8 mouse cellular contexts compared by ENCODE assay signal in genomic region chr15:5116270-5117030, GRCm38 (mm10). TPM values are rescaled to one million over a fixed set of nuclear protein-coding genes. Genes with fewer than 3 reads are reported as not detected.
DNase-seq lines count a peak whose midpoint lies in the region; ATAC-seq lines count a peak whose summit lies in the region.

Rpl37 (plus strand) TSS chr15:5116645.

- intact Hi-C loops in left cerebral cortex, postnatal 14 days (cut with DNase I) = no loop called here

- WGBS in intestine, embryonic 14.5 days = under 1% methylated on average over 54 of the region's 55 CpGs

- H3K4me3 ChIP-seq in intestine, embryonic 14.5 days (ENCODE audit: low read depth, low read length) = peak within 1 kb of the TSS; percentile 95

- peak within 1 kb of the TSS; percentile 92 for H3K9ac ChIP-seq in intestine, embryonic 14.5 days (ENCODE audit: low read length)

- H3K4me1 ChIP-seq in intestine, embryonic 14.5 days (replicated peaks; ENCODE audit: control insufficient read depth, insufficient read depth, low read length) = peaks cover 16% of the 10 kb centered on the region

- peak within 1 kb of the TSS; percentile 89 for H3K27ac ChIP-seq in intestine, embryonic 14.5 days (ENCODE audit: low read depth)

- H3K4me2 ChIP-seq in intestine, embryonic 14.5 days (ENCODE audit: low read length) = peak within 1 kb of the TSS; percentile 89

- ATAC-seq in intestine, embryonic 14.5 days (replicated peaks; ENCODE audit: low FRiP score, low TSS enrichment, low read depth) = peak; percentile 98

- H3K36me3 ChIP-seq in intestine, embryonic 14.5 days (ENCODE audit: control insufficient read depth, insufficient read depth, low read length) = peaks cover 41% of the 10 kb centered on the region

- peak; percentile 99 for DNase-seq in adrenal gland, adult 18-20 months (ENCODE audit: low spot score in 2 of 2)
- peak; percentile 99 for DNase-seq in embryo, embryonic 11 days
- DNase-seq in gastrocnemius, postnatal 25 days = peak; percentile 100
- DNase-seq in intestine, embryonic 14.5 days (ENCODE audit: low spot score) = peak; percentile 98
- DNase-seq in left cerebral cortex, postnatal 14 days (ENCODE audit: low spot score in 2 of 2) = peak; percentile 99
- DNase-seq in mesoderm, embryonic 11.5 days (ENCODE audit: low read depth, low spot score) = peak; percentile 98
- DNase-seq in right cerebral cortex, postnatal 36 days (ENCODE audit: low spot score in 2 of 2) = peak; percentile 98 to 99
- peak; percentile 99 for DNase-seq in yolk sac, embryonic 10.5 days (ENCODE audit: low spot score)

- H3K9me3 ChIP-seq in intestine, embryonic 14.5 days (ENCODE audit: control insufficient read depth, low read length) = no peaks in the 10 kb centered on the region

- H3K27me3 ChIP-seq in intestine, embryonic 14.5 days (replicated peaks; ENCODE audit: control insufficient read depth, insufficient read depth, low read length) = no peaks in the 10 kb centered on the region

RNA-seq across cellular contexts. Expression of gene Rpl37, which starts in this region (rescaled TPM):
- 100 to 1,000 TPM; 365 to 475 TPM for total RNA-seq in adrenal gland, adult 18-20 months (2021)
- total RNA-seq in gastrocnemius, postnatal 25 days (2021) = 100 to 1,000 TPM; 168 to 176 TPM
- 807 and 885 TPM in 2 replicates for polyA plus RNA-seq in intestine, embryonic 14.5 days (2014; fragmentation: Nextera tagmentation; extraction: Ambion mirVana)
- 100 to 1,000 TPM; 217 TPM for total RNA-seq in left cerebral cortex, postnatal 14 days (2021)

Comparison
In these comparisons a context has a peak if more than half of its experiments do, and no peak if none do; other contexts are left out.
1. Peak in every context shown above with its lines: DNase-seq, ATAC-seq, H3K4me3 ChIP-seq and H3K27ac ChIP-seq.